Mouse (Mus musculus) CD8-positive naive resting alpha-beta T cell, adult 2 months (primary cell): ENCODE results near the gene Gm49405.
"Not testable (repeated sequence)": the region's sequence is repeated elsewhere in the genome, so short reads cannot be mapped to it uniquely, and the experiment has no call there.

Experiments used
- DNase-seq, 2 experiments: peaks; one replicate each; pipeline ENCODE4 v3.0.0; 2022; ENCODE audit warnings: low read depth in 2 of 2, low spot score in 2 of 2

Gm49405 gene

DNA sequence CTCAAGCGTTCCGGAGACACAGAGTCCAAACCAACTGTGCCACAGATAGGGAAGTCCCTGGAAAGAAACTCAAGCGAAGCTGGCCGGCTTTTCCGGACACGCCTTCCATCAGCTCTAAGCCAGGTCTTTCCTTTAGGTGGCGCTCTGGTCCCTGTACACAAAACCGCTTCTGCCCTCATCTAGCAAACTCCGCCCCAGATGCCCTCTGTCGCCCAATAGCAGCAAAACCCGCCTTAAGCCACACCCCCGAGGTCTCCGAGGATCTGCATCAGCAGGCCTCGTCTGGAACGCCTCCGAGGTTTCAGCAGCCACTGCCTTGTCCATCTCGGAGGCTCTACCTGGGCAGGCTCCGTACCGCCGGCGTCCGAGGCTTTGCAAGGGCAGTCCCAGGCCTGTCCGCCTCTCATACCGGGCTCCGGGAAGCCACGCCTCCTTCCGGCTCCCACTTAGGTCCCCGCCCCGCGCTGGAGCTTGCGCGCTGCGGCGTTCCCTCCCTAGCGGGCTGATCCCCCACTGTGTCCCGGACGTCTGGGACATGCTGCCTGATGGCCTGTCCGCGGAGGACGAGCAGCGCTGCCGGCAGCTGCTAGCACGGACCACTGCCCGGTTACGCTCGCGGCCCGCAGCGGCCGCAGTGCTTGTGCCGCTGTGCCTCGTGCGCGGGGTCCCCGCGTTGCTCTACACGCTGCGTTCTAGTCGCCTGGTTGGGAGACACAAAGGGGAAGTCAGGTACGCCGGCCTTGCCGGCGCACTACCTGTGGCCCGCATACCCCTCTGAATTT is at the start of gene Gm49405, which contains the start of gene Nudt8:
Gm49405 (plus strand) TSS at position 508 of the 782 bp plus-strand sequence.
Nudt8 (plus strand) TSS at position 462 of the 782 bp plus-strand sequence.
- peak; percentile 93 to 97 for DNase-seq

DNA sequence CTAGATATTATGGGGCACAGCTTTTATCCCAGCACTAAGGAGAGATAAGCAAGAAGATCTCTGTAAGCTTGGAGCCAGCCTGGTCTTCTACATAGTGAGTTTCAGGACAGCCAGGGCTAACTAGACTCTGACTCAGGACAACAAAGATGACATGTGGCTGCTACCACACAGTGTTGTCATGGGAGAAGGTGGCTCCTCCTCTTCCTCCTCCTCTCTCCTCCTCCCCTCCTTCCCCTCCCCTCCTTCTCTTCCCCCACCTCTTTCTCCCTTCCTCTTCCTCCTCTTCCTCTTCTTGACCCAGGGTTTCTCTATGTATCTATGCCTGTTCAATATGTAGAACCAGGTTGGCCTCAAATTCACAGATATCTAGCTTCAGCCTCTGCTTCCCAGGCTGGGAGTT is 49.0 kb upstream of the Gm49405 start:
- no peak for DNase-seq

DNA sequence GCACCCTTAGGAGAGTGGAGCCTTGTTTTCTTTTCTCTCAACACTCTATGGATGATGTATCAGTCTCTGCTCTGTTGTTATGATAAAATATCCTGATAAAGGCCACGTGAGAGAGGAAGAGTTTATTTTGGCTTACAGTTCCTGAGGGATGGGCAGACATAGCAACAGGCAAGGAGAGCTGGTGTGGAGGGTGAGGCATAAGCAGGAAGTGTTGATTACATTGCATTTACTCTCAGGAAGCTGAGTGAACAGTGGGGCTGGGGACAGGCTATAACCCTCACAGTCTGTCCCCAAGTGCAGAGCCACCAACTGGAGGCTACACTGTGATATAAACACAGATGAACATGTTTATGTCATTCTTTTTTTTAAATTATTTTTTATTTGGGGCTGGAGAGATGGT is 48.3 kb upstream of the Gm49405 start:
- DNase-seq = no peak

DNA sequence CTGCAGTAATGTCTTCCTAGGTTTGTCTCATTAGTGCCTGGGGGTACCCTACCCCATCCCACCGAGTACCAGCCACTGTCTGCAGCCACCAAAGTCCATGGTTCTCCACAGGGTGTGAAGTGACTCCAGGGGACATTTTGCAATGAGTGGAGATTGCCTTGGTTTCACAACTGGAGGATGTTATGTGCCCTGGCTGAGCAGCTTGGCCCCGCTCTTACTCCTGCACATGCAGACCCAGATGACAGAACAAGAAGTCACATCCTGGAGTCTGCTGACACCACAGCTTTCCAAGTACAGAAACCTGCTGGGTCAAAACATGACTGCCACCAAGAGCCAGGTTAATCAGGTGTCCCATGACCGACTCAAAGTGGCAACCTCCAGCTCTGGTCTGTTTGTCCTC is 45.4 kb upstream of the Gm49405 start:
- DNase-seq = no peak

DNA sequence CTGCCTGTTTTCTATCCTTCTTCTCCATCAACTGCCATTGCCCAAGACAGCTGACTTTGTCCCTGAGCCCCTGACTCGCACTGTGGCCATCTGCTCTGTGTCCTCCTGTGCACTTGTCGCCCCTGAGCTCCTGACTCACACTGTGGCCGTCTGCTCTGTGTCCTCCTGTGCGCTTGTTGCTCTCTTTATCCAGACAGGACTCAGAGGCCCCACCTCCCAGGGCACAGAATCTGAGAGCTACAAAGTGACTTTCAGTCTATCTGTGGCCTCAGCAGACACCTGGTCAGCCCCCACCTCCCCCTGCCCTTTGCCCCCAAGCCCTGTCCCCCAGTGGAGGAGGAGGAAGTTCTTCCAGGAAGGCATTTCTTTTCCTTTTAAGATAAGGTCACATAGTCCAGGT is 44.6 kb upstream of the Gm49405 start:
- DNase-seq = no peak

DNA sequence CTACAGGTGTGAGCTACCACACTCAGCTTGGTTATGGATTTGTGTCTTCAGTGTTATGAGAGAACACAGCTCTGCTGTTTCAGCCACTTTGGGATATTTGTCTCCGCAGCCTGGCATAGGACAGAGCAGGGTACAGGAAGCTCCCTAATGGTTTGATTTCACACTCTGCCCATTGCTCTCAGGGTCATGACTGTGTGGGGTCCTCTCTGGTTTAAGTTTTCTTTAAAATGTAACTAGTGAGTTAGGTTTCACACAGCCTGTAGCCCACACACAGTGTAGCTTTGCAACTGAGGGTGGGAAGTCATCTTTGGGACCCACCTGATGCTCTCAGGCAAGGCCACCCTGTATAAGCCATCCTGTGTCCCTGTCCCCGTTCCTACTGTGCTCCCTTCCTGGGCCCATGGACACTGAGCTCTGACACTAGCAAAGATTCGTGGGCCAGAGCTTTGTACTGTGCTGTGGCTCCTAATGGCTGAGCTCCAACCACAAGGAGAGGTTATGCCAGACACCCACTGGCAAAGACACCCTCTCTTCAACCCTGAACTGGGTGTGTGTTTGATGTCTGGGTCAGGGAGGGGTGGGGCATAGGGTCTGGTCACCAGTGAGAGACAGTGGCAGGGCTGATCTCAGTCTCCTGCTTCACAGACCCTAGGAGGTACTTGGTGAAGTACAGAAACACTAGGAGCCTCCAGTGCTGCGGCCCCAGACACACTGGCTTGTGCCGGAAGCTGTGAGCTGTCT is 43.0 kb upstream of the Gm49405 start:
- not testable (repeated sequence) for DNase-seq

DNA sequence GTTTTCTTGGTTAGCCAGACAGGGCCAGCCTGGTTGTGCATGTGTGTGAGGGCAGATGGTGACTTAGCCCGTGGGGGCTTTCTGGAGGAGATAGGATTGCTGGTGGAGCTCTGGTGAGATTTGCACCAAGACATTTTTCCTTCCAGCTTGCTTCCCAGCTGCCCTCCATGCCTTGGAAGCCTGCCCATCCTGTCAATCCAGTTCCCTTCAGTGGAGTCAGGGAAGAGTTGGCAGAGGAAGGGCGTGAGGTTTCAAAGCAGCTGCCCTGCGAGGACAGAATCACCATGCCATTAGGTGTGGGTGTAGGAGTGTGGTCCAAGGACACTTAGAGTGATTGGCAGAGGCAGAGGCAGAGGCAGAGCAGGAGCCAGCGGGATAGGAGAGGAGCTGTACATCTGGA is 42.0 kb upstream of the Gm49405 start, which contains the start of gene Aldh3b3:
Aldh3b3 (plus strand) TSS at position 176 of the 400 bp plus-strand sequence.
- DNase-seq = no peak

DNA sequence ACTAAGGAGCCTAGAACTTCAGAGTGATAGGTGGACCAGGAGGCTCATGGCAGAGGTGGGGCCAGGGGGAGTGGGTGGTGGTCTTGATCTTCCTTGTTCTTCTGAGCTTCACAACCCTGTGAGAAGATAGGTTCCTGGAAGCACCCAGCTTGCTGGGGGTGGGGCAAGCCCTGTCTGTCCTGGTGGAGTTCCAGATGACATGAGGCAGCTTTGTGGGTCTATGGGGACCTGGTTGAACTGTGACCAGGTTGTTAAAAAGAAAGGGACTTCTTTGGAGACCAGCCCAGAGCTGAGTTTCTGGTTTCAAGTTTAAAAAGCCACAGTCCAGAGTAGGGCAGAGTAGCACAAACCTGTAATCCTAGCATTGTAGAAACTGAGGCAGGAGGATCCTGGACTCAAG is 41.4 kb upstream of the Gm49405 start:
- no peak for DNase-seq

DNA sequence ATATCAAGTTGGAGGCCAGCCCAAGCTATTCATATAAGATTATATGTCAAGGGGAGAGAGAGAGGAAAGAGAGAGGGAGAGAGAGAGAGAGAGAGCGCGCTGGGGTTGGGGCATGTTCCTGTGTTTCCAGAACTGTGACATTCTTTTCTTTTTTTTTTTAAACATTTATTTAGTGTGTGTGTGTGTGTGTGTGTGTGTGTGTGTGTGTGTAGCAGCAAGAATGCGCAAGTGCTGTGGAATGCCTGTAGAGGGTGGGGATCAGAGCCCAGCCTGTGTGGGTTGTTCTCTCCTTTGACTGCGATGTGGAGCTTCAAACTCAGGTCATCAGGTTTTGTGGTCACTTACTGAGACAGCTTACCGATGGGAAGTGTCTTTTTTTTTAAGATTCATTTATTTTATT is 40.2 kb upstream of the Gm49405 start:
- no peak for DNase-seq

DNA sequence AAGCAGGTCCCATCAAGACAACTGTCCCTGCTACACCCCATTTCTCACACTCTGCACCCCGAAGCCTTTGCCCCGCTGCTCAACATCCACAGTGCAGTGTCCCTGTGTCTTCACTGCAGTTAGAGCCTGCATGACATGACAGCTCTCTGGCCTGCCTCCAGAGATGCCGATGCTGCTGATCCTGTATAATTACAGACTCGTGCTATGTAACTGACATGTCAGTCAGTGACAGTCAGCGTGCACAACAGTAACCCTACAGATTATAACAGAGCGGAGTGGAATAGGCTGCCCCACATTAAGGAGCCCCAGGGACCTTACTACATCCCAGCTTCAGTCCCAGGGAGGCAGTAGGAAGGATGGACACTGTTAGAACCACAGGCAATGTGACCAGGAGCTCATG is 38.6 kb upstream of the Gm49405 start:
- DNase-seq = not testable (repeated sequence)

DNA sequence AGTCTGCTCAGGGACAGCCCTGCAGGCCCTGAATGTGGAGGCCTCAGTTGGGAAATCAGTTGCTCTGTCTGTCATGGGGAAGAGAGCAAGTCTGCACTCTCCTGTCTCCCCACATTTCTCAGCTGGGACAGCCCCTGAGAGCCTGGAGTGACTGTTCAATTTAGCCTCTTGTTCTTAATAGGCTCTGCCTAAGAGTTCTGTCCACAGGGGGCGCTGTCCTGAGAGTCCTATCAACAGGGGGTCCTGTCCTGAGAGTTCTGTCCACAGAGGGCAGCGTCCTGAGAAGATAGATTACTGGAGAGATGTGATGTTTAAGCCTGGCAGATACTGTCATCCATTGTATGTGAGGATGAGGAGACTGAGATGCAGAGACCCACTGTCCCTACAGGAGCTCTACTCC is 38.0 kb upstream of the Gm49405 start:
- DNase-seq = no peak

DNA sequence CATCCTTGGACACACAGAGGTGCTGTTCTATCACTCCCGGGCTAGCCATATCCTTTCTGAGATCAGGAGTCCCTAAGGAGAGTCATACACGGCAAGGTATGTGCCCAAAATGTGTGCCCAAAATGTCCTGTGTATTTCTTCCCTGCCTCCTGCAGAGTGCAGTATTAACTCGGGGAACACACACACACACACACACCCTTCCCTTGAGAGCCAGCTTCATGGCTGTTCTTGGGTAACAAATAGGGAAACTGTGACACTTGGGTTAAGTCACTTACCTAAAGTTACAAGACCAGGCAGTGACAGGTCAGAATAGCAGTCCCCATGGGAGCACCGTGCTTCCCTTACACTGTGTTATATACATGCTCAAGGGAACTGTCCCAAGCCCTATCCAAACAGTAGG is 36.4 kb upstream of the Gm49405 start:
- no peak for DNase-seq

DNA sequence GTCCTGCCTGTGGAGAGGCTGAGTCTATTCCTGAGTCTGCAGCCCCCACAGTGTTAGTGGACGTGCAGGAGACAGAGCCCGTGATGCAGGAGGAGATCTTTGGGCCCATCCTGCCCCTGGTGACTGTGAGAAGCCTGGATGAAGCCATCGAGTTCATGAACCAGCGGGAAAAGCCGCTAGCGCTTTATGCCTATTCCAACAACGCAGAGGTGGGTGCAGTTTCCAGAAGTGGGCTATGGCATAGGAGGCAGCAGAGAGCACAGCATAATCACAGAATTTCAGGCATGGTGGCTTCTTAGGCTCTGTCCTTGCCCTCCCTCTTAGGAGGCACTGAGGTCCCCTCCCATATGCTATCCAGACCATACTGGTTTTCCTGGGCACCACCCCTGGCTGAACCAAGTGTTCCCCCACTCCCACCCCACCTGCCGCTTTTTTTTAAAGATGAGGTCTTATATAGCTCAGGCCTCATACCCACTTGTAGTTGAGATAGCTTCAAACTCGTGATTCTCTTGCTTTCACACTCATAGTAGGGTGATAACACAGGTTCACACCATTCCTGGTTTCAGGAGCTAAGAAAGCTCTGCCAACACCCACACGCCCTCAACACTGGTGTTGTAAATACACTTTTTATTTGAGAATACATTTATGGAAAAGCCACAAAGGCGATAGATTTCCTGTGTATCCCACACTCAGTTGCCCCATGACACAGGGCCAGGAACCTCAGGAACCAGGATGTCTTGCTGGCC is 33.9 kb upstream of the Gm49405 start:
- no peak for DNase-seq

DNA sequence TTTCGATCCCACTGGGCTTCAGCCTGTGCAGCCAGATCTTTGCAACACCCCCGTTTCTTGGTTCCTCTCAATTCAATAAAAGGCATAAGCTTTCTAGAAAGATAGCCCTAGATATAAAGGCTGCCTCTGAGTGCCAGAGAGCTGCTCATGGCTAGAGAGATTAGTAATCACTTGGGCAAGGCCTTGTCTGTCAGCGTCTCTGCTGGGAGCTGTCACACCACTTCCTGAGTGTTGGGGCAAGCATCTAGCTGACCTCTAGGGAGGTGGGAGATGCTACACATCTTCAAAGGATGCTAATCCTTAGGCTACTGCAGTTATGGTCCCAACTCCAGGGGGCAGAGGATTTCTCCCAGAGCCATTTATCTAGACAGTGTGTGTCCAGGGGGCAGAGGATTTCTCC is 33.2 kb upstream of the Gm49405 start:
- no peak for DNase-seq

DNA sequence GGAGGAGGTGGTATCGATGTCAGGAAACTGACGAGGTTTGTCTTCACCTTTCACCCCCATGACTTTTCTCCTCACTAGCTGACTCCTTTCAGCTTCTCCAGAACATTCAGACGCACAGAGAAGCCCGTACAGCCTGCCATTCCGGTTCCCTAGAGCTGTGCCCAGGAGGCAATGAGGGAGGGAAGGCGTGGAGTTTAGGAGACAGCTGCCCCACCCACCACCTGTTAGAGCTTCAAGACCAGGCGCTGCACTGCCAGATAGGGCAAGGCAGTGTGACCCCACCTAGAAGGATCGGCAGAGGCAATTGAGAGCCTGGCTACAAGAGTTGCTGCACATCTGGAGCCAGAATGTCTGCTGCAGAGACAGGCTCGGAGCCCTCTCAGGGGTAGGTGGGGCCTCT is 28.2 kb upstream of the Gm49405 start, which contains the start of gene Aldh3b2:
Aldh3b2 (plus strand) TSS at position 100 of the 400 bp plus-strand sequence.
- DNase-seq = no peak

DNA sequence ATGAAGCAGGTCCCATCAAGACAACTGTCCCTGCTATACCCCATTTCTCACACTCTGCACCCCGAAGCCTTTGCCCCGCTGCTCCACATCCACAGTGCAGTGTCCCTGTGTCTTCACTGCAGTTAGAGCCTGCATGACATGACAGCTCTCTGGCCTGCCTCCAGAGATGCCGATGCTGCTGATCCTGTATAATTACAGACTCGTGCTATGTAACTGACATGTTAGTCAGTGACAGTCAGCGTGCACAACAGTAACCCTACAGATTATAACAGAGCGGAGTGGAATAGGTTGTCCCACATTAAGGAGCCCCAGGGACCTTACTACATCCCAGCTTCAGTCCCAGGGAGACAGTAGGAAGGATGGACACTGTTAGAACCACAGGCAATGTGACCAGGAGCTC is 25.8 kb upstream of the Gm49405 start:
- not testable (repeated sequence) for DNase-seq

DNA sequence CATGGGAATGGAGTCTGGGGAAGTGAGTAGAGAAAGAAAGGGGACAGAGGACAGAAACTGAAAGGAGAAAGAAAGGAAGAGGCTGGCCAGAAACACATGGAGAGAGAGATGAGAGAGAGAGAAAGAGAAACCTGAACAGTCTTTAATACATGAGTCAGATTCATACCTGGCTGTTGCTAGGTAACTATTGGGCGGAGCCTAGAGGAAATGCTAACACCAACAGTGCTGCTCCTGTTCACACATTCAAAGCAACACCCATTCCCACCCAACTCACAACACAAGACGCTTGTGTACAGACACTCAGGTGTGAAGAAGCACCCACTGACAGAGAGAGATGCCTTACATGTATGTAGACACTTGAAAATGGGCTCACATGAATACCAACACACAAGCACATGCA is 24.6 kb upstream of the Gm49405 start:
- no peak for DNase-seq

DNA sequence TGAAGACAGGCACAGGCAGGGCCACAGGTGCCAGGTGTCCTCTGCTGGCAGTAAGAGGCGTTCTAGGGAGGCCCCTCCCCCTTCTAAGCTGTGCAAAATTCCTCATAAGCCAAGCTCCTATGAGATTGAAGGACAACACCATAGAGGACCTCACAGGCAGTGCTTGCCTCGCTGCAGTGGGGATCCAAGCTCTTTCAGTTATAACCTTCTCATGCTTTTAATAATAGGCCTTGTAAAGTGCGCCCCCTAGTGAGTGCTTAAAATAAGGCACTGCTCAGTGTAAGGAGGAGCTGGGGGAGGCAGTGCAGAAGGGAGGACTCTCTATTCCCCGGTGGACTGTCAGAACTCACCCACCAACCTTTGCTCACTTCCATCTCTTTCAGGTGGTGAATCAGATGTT is 20.1 kb upstream of the Gm49405 start:
- peak; percentile 70 to 81 for DNase-seq

DNA sequence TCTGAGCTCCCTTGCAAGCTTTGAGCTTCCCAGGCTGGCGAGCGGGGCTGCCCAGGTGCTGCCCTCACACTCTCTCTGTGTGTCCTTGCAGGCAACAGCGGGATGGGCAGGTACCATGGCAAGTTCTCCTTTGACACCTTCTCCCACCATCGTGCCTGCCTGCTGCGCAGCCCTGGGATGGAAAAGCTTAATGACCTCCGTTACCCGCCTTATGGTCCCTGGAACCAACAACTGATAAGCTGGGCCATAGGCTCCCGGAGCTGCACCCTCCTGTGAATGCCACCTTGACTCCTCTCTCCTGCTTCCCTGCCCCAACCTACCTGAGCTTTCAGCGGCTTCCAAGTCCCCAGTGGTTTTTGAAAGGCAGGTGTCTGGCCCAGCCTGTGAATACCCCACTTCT is 19.5 kb upstream of the Gm49405 start:
- no peak for DNase-seq

DNA sequence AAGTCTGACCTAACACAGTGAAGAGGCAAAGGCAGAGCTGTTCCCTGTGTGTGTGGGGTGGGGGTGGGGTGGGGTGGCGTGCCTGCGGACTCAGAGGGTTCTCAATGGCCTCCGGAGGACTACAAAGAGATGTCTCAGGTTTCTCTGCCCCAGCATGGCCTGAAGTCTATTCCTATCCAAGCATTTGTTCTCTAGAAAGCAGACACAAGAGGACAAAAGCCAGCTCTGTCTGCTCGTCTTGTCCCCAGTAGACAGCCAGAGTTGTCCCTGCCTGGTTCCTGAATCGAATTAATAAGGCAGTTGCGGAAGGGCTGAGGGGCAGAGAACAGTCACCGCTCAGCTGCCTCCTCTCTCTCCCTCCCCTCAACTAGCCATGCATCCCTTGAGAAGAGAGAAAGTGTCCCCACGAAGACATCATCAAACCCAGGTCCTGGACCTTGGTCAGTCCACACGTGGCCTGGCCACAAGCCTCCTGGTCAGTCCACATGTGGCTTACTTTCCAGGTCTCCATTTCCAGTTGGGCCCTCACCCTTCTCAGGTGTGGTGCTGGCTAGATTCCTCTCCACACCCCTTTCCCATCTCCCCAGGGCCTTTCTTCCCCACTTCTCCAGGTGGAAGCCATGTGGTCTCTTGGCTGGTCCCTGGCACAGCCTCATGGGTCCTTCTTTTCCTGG is 16.8 kb upstream of the Gm49405 start:
- DNase-seq = no peak

DNA sequence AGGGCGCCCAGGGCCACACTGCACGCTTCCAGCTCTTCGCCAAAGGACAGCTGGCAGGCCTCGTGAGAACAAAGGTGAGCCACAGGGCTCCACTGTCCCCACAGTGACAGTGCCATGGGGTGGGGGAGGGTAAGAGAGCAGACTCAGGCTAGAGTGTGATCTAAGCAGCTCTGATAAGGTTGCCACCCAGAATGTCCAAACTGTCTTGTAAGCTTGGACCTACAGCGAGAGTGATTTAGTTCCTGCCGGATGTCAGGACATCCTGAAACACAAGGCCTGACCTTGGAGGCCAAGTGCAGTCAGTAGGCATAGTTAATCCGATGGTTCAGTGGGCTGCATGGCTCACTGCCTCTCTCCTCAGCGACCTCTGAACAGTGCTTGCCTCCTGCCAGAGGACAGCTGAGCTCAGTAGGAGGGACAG is 15.2 kb upstream of the Gm49405 start:
- no peak for DNase-seq
